Mouse (Mus musculus) neutrophil, adult 59 days (primary cell): ENCODE data around the gene Polr3gl. TPM values are rescaled to one million over a fixed set of nuclear protein-coding genes. Genes with fewer than 3 reads are reported as not detected.

Experiments
- total RNA-seq, 2 experiments: library from RNA; stranded (reverse); gene quantifications; 1 replicate in 1 of 2; 2 replicates in 1 of 2; pipeline ENCODE4 v1.2.4; 2023

Polr3gl gene
- total RNA-seq = 10 to 100 TPM; 15.6 to 17.0 TPM

GRCm38 (mm10) chr3:96593790-96594560 lies at the start of gene Polr3gl:
TSS of gene Polr3gl (minus strand) at chr3:96594181.

GRCm38 (mm10) chr3:96634928-96635879 lies 41.2 kb upstream of the Polr3gl start, which contains the start of the genes Pex11b and Gm42957:
TSS of gene Pex11b (plus strand) at chr3:96635376.
TSS of gene Gm42957 (plus strand) at chr3:96635474.

GRCm38 (mm10) chr3:96629729-96630600 lies 36.0 kb upstream of the Polr3gl start, which contains the start of gene Rbm8a:
TSS of gene Rbm8a (plus strand) at chr3:96629933.

GRCm38 (mm10) chr3:96600639-96601250 lies 6.8 kb upstream of the Polr3gl start, which contains the start of gene Lix1l:
TSS of gene Lix1l (plus strand) at chr3:96601149.

GRCm38 (mm10) chr3:96596228-96596707 lies 2.3 kb upstream of the Polr3gl start, which contains the start of gene Ankrd34a:
TSS of gene Ankrd34a (plus strand) at chr3:96596636.

GRCm38 (mm10) chr3:96576690-96577541 lies 17.1 kb downstream of the Polr3gl start, which contains the start of gene Gm16253:
TSS of gene Gm16253 (plus strand) at chr3:96576984.

GRCm38 (mm10) chr3:96557694-96558093 lies 36.3 kb downstream of the Polr3gl start, which contains the start of gene Txnip:
TSS of gene Txnip (plus strand) at chr3:96557957.

Other genes starting within 250 kb of the Polr3gl start
- not detected for gene BC107364, start 141.9 kb downstream of the Polr3gl start, total RNA-seq
- gene Hfe2, start 69.0 kb downstream of the Polr3gl start, total RNA-seq = not detected
- 100 to 1,000 TPM; 403 to 416 TPM for gene Txnip, start 36.2 kb downstream of the Polr3gl start, total RNA-seq
- gene Gm16253, start 17.2 kb downstream of the Polr3gl start, total RNA-seq = not detected
- gene Ankrd34a, start 2.5 kb upstream of the Polr3gl start, total RNA-seq = not detected
- gene Lix1l, start 7.0 kb upstream of the Polr3gl start, total RNA-seq = under 1 TPM; 0.58 to 0.68 TPM
- 10 to 100 TPM; 51.6 to 56.6 TPM for gene Rbm8a, start 35.8 kb upstream of the Polr3gl start, total RNA-seq
- 10 to 100 TPM; 11.0 to 12.7 TPM for gene Pex11b, start 41.2 kb upstream of the Polr3gl start, total RNA-seq
- not detected for gene Gm42957, start 41.3 kb upstream of the Polr3gl start, total RNA-seq
- gene Itga10, start 51.4 kb upstream of the Polr3gl start, total RNA-seq = under 1 TPM; 0.31 to 0.37 TPM
- gene Ankrd35, start 76.0 kb upstream of the Polr3gl start, total RNA-seq = not detected
- 10 to 100 TPM; 38.8 to 48.2 TPM for gene Pias3, start 102.2 kb upstream of the Polr3gl start, total RNA-seq
- gene Nudt17, start 114.4 kb upstream of the Polr3gl start, total RNA-seq = 1 to 10 TPM; 1.8 to 2.1 TPM
- 10 to 100 TPM; 38.8 to 45.6 TPM for gene Polr3c, start 133.4 kb upstream of the Polr3gl start, total RNA-seq
- 10 to 100 TPM; 68.9 to 71.1 TPM for gene Rnf115, start 133.5 kb upstream of the Polr3gl start, total RNA-seq
- gene Pdzk1, start 235.1 kb upstream of the Polr3gl start, total RNA-seq = not detected
- not detected for gene Cd160, start 235.2 kb upstream of the Polr3gl start, total RNA-seq